Mouse (Mus musculus) hindbrain, postnatal 0 days (tissue): ENCODE data around the gene Cfb. TPM values are rescaled to one million over a fixed set of nuclear protein-coding genes. Genes with fewer than 3 reads are reported as not detected.

Experiments used
- ATAC-seq: fragments of 200-750 bp; cut with Nextera tagmentation; 2 replicates; pipeline ENCODE4 v1.8.0; 2017; ENCODE audit warnings: mild to moderate bottlenecking, moderate TSS enrichment, moderate library complexity
- DNase-seq: peaks from one replicate; pipeline ENCODE4 v3.0.0-alpha.2; 2015; ENCODE audit warnings: low spot score
- H3K27ac ChIP-seq: fragments of 300-500 bp; sonication (generic); 2 replicates; pipeline ENCODE4 v1.5.1; 2014; ENCODE audit warnings: mild to moderate bottlenecking
- H3K27me3 ChIP-seq: fragments of 300-500 bp; sonication (generic); 2 replicates; pipeline ENCODE4 v1.6.1; 2014; ENCODE audit warnings: low read length, mixed read lengths; ENCODE audit not compliant: insufficient read depth
- H3K36me3 ChIP-seq: fragments of 300-500 bp; sonication (generic); 2 replicates; pipeline ENCODE4 v1.6.1; 2014; ENCODE audit warnings: low read length, mixed read lengths; ENCODE audit not compliant: insufficient read depth
- H3K4me1 ChIP-seq: fragments of 300-500 bp; sonication (generic); 2 replicates; pipeline ENCODE4 v1.6.1; 2014; ENCODE audit warnings: antibody characterized with exemption, low read length, mixed read lengths; ENCODE audit not compliant: insufficient read depth
- H3K4me2 ChIP-seq: fragments of 300-500 bp; sonication (generic); 2 replicates; pipeline ENCODE4 v1.6.1; 2014; ENCODE audit warnings: low read depth, mild to moderate bottlenecking, low read length, moderate library complexity, mixed read lengths
- H3K4me3 ChIP-seq: fragments of 300-500 bp; sonication (generic); 2 replicates; pipeline ENCODE4 v1.5.1; 2014; ENCODE audit warnings: low read length
- H3K9ac ChIP-seq: fragments of 300-500 bp; sonication (generic); replicated peaks from 2 replicates; pipeline ENCODE4 v1.6.1; 2014; ENCODE audit warnings: mild to moderate bottlenecking, low read length, moderate library complexity, mixed read lengths
- H3K9me3 ChIP-seq: fragments of 300-500 bp; sonication (generic); 2 replicates; pipeline ENCODE4 v1.6.1; 2016; ENCODE audit warnings: low read length, mixed read lengths
- CTCF ChIP-seq: IDR thresholded peaks from 2 replicates; pipeline ENCODE4 v1.5.1; 2016; ENCODE audit warnings: antibody characterized with exemption, control low read depth, low read depth
- WGBS: fragments of 180-500 bp; shearing (Covaris S2); extraction: QIAGEN DNeasy Blood & Tissue Kit; methylation state at CpG from one replicate; pipeline ENCODE4 v1.1.7; 2014; 5-methylcytosine and 5-hydroxymethylcytosine counted together
- polyA plus RNA-seq: library from polyadenylated mRNA; unstranded; fragments of >200 nt; fragmentation: Nextera tagmentation; extraction: Ambion mirVana; gene quantifications from 2 replicates; pipeline ENCODE4 v1.2.1, GENCODE M21; 2015
- total RNA-seq: library from RNA; depleted of rRNA; stranded (reverse); fragments of >200 nt; gene quantifications from 2 replicates; pipeline ENCODE4 v1.2.3, GENCODE M21; 2014

Gene Cfb
- total and polyA plus RNA-seq, 2 experiments from 2014 or later = 0.26 to 1.3 TPM

GRCm38 (mm10) chr17:34865981-34866380, 3.7 kb upstream of the Cfb start:
- Histone ChIP-seq H3K4me2 (no peak overlapping the region), H3K9ac (no peak overlapping the region), H3K4me1 (no peaks in the 10 kb centered on the region), H3K9me3 (no peaks in the 10 kb centered on the region), H3K36me3 (no peaks in the 10 kb centered on the region), H3K27ac (no peak overlapping the region), H3K27me3 (no peaks in the 10 kb centered on the region), H3K4me3 (no peak overlapping the region)
- ATAC-seq = no peak
- WGBS = 64% methylated on average over 7 of the region's 7 CpGs
- TF ChIP-seq CTCF = no peak
- DNase-seq = no peak

- no peak for ATAC-seq
- WGBS = 72% methylated on average over 13 of the region's 13 CpGs
Measured at GRCm38 (mm10) chr17:34861704-34862415, 458 bp downstream of the Cfb start.

GRCm38 (mm10) chr17:34860514-34860913, 1.8 kb downstream of the Cfb start:
- TF ChIP-seq CTCF = no peak
- Histone ChIP-seq H3K4me2 (no peak overlapping the region), H3K9me3 (no peaks in the 10 kb centered on the region), H3K36me3 (peaks cover 12% of the 10 kb centered on the region), H3K27me3 (no peaks in the 10 kb centered on the region), H3K4me1 (no peaks in the 10 kb centered on the region), H3K9ac (no peak overlapping the region), H3K27ac (no peak overlapping the region), H3K4me3 (no peak overlapping the region)
- WGBS = 90% methylated on average over 9 of the region's 9 CpGs
- ATAC-seq (no peak), DNase-seq (no peak)

More at GRCm38 (mm10) chr17:34861704-34862415, 458 bp downstream of the Cfb start:
- no peaks in the 10 kb centered on the region for H3K9me3 ChIP-seq
- H3K9ac ChIP-seq = no peak overlapping the region
- no peak overlapping the region for H3K4me3 ChIP-seq
- H3K36me3 ChIP-seq = 0 out of 2 replicates have a peak, but pooled peaks cover 3% of the 10 kb centered on the region
- no peak for DNase-seq
- H3K27ac ChIP-seq = no peak overlapping the region
- no peak overlapping the region for H3K4me2 ChIP-seq
- TF ChIP-seq CTCF = no peak
- no peaks in the 10 kb centered on the region for H3K4me1 ChIP-seq
- H3K27me3 ChIP-seq = no peaks in the 10 kb centered on the region

GRCm38 (mm10) chr17:34858670-34859069, 3.6 kb downstream of the Cfb start:
- WGBS = 85% methylated on average over 4 of the region's 4 CpGs
- Histone ChIP-seq H3K9me3 (no peaks in the 10 kb centered on the region), H3K36me3 (peaks cover 31% of the 10 kb centered on the region), H3K4me2 (no peak overlapping the region), H3K27me3 (no peaks in the 10 kb centered on the region), H3K9ac (no peak overlapping the region), H3K4me1 (no peaks in the 10 kb centered on the region), H3K4me3 (no peak overlapping the region), H3K27ac (no peak overlapping the region)
- no peak for ATAC-seq
- TF ChIP-seq CTCF = no peak
- DNase-seq = no peak

- H3K4me1 ChIP-seq = peaks cover 6% of the 10 kb centered on the region; the same call in 1 of the 2 replicates
- 0 out of 2 replicates have a peak, but pooled peaks have one; percentile 16 for ATAC-seq
- 44% methylated on average over 3 of the region's 3 CpGs for WGBS
- H3K27ac ChIP-seq = no peak overlapping the region
- H3K27me3 ChIP-seq = no peaks in the 10 kb centered on the region
- no peak overlapping the region for H3K4me3 ChIP-seq
- H3K4me2 ChIP-seq = no peak overlapping the region
- no peaks in the 10 kb centered on the region for H3K9me3 ChIP-seq
- H3K36me3 ChIP-seq = peaks cover 39% of the 10 kb centered on the region
- no peak overlapping the region for H3K9ac ChIP-seq
- DNase-seq = peak; percentile 70
- TF ChIP-seq CTCF = peak; percentile 80
Measured at GRCm38 (mm10) chr17:34855825-34856224, 6.5 kb downstream of the Cfb start.

- no peak for DNase-seq
- H3K4me1 ChIP-seq = peaks cover 9% of the 10 kb centered on the region; the same call in 1 of the 2 replicates
- H3K9ac ChIP-seq = no peak overlapping the region
- H3K4me2 ChIP-seq = no peak overlapping the region
- peaks cover 39% of the 10 kb centered on the region for H3K36me3 ChIP-seq
- no peaks in the 10 kb centered on the region for H3K9me3 ChIP-seq
- no peak for TF ChIP-seq CTCF
- WGBS = 93% methylated on average over 3 of the region's 3 CpGs
- H3K27ac ChIP-seq = no peak overlapping the region
- no peak for ATAC-seq
- no peaks in the 10 kb centered on the region for H3K27me3 ChIP-seq
- H3K4me3 ChIP-seq = no peak overlapping the region
Measured at GRCm38 (mm10) chr17:34854761-34855160, 7.6 kb downstream of the Cfb start.

GRCm38 (mm10) chr17:34853511-34853910, 8.8 kb downstream of the Cfb start:
- H3K4me3 ChIP-seq = no peak overlapping the region
- 83% methylated on average over 8 of the region's 8 CpGs for WGBS
- H3K36me3 ChIP-seq = peaks cover 39% of the 10 kb centered on the region
- H3K4me2 ChIP-seq = no peak overlapping the region
- H3K27ac ChIP-seq = no peak overlapping the region
- DNase-seq (no peak), ATAC-seq (no peak)
- no peak for TF ChIP-seq CTCF
- no peaks in the 10 kb centered on the region for H3K9me3 ChIP-seq
- H3K4me1 ChIP-seq = peaks cover 13% of the 10 kb centered on the region; the same call in 1 of the 2 replicates
- no peaks in the 10 kb centered on the region for H3K27me3 ChIP-seq
- H3K9ac ChIP-seq = no peak overlapping the region
